Mouse (Mus musculus) liver, embryonic 14.5 days (tissue): ENCODE results near the gene Szrd1. TPM values are rescaled to one million over a fixed set of nuclear protein-coding genes. Genes with fewer than 3 reads are reported as not detected.

Source experiments
- ATAC-seq: fragments of 200-750 bp; cut with Nextera tagmentation; 2 replicates; pipeline ENCODE4 v1.8.0; 2017; ENCODE audit warnings: moderate number of reproducible peaks, mild to moderate bottlenecking, moderate library complexity; ENCODE audit not compliant: insufficient read depth
- DNase-seq, 3 experiments: peaks; one replicate each; pipeline ENCODE4 v3.0.0-alpha.2; 2012 to 2013; ENCODE audit warnings: low read depth in 3 of 3, low spot score in 3 of 3
- H3K27ac ChIP-seq: fragments of 300-500 bp; sonication (generic); 2 replicates; pipeline ENCODE4 v1.5.1; 2014; ENCODE audit warnings: moderate library complexity, mild to moderate bottlenecking, control low read depth, inconsistent platforms
- H3K27me3 ChIP-seq: fragments of 300-500 bp; sonication (generic); 2 replicates; pipeline ENCODE4 v1.6.1; 2014; ENCODE audit warnings: mild to moderate bottlenecking, low read length, moderate library complexity; ENCODE audit not compliant: control insufficient read depth, insufficient read depth
- H3K36me3 ChIP-seq: fragments of 300-500 bp; sonication (generic); replicated peaks from 2 replicates; pipeline ENCODE4 v1.6.1; 2014; ENCODE audit warnings: low read depth; ENCODE audit not compliant: control insufficient read depth, insufficient read depth
- H3K4me1 ChIP-seq, 2 experiments: fragments of 200-500 bp in 1 of 2; fragments of 300-500 bp in 1 of 2; sonication (generic) in 1 of 2; replicated peaks; 2 replicates each; pipeline ENCODE4 v1.6.1; 2012 to 2014; ENCODE audit warnings: antibody characterized with exemption in 1 of 2, inconsistent platforms in 1 of 2, low read length in 1 of 2; ENCODE audit not compliant: control insufficient read depth in 2 of 2, insufficient read depth in 2 of 2
- H3K4me2 ChIP-seq: fragments of 300-500 bp; sonication (generic); 2 replicates; pipeline ENCODE4 v1.6.1; 2014; ENCODE audit warnings: low read depth, mild to moderate bottlenecking, control low read depth, moderate library complexity
- H3K4me3 ChIP-seq, 2 experiments: fragments of 200-500 bp in 1 of 2; fragments of 300-500 bp in 1 of 2; sonication (generic) in 1 of 2; 2 replicates each; pipeline ENCODE4 v1.5.1; 2012 to 2014; ENCODE audit warnings: low read depth in 2 of 2, low read length in 2 of 2, mild to moderate bottlenecking in 2 of 2, control low read depth in 1 of 2, inconsistent platforms in 1 of 2, moderate library complexity in 1 of 2; ENCODE audit not compliant: insufficient read depth in 1 of 2
- H3K9ac ChIP-seq: fragments of 300-500 bp; sonication (generic); replicated peaks from 2 replicates; pipeline ENCODE4 v1.6.1; 2014; ENCODE audit warnings: mild to moderate bottlenecking, control low read depth, moderate library complexity
- H3K9me3 ChIP-seq: fragments of 300-500 bp; sonication (generic); 2 replicates; pipeline ENCODE4 v1.6.1; 2016; ENCODE audit warnings: low read length, mixed read lengths; ENCODE audit not compliant: control insufficient read depth
- CTCF ChIP-seq: IDR thresholded peaks from 2 replicates; pipeline ENCODE4 v1.5.1; 2016; ENCODE audit warnings: antibody characterized with exemption, low read depth, control low read depth
- EP300 ChIP-seq: IDR thresholded peaks from 2 replicates; pipeline ENCODE4 v1.6.1; 2016; ENCODE audit warnings: antibody characterized with exemption, low read depth
- WGBS: fragments of 180-500 bp; shearing (Covaris S2); extraction: QIAGEN DNeasy Blood & Tissue Kit; methylation state at CpG from one replicate; pipeline ENCODE4 v1.1.7; 2014; ENCODE audit not compliant: insufficient replicate concordance; 5-methylcytosine and 5-hydroxymethylcytosine counted together
- polyA plus RNA-seq, 2 experiments: library from polyadenylated mRNA; depleted of rRNA in 1 of 2; stranded (reverse) in 1 of 2; unstranded in 1 of 2; fragments of >200 nt; fragmentation: Nextera tagmentation in 1 of 2; extraction: Ambion mirVana in 1 of 2; gene quantifications; 2 replicates each; pipeline versions ENCODE4 v1.2.1 to v1.2.3; 2012 to 2014

Gene Szrd1
- polyA plus RNA-seq, 2 experiments, result 13.3 to 14.3 TPM

DNA sequence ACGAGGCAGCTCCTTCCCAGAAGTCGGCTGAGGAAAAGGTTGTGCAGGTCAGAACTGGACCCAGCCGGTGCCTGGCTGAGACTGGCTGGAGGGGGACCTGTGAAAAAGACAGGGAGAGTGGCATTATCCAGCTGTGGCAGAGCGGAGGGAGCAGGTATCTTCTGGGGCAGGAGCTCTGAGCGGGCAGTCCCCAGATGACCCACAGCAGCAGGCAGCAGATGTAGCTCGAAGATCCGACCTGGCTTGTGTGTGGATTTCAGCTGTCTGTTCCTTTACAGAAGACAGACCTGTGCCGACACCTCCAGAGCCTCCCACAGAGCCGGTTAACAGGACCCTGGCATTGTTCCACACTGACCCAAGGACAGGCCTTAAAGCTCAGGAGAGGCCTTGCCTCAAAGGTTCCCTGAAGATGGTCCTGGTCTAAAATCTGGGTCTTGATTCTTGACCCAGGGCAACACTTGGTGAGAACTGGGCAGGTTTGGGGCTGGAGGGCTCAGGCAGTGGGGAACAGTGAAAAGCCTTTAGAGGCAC is 72.0 kb downstream of the Szrd1 start:
- Histone ChIP-seq H3K9ac (no peak overlapping the region), H3K27me3 (no peaks in the 10 kb centered on the region), H3K4me2 (no peak overlapping the region), H3K4me3 (no peak overlapping the region), H3K36me3 (peaks cover 62% of the 10 kb centered on the region), H3K27ac (no peak overlapping the region), H3K9me3 (no peaks in the 10 kb centered on the region), H3K4me1 (peaks cover 9 to 18% of the 10 kb centered on the region in 2 experiments)
- ATAC-seq, result no peak
- no peak for DNase-seq
- 80% methylated on average over 9 of the region's 9 CpGs for WGBS
- no peak for TF ChIP-seq EP300
- TF ChIP-seq CTCF, result no peak

DNA sequence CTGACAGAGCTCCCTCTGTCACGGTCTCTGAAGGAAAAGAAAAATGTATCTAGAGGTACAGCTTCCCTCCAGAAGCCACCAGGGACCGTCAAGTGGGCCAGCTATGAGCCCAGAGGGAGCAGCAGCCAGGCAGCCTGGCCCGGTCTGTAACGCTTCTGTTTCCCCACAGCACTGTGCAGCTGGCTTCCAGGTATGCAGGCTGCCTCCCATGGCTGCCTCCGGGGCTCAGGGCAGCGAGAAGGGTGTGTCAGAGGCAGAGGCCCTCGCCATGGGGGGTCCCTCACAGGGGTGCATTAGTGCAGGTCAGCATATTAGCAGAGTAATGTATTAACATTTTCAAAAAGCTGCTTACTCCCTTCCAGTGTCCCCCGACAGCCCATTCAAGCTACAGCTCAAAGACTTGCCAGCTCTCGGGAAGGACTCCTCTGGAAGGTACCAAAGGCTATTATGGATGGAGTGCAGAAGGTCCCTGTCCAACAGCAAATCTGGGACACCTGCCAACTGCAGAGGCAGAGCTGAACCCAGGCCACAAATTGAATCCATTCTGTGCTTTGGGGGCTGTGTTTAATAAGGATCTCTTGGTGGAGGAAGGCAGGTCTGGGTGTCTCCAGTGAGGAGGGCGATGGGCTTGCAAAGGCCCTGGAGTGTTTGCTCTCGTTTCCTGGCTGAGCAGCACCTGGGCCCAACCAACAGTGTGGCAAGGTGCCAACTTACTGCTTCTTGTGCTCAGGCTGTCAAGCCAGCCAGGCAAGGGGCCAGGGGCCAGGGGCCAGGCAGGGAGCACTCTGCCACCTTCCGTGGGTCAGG is 72.7 kb downstream of the Szrd1 start:
- no peak overlapping the region for H3K9ac ChIP-seq
- H3K4me1 ChIP-seq, result peaks cover 9 to 18% of the 10 kb centered on the region in 2 experiments
- no peak overlapping the region for H3K4me2 ChIP-seq
- no peak for DNase-seq
- TF ChIP-seq CTCF (no peak), EP300 (no peak)
- H3K4me3 ChIP-seq, result no peak overlapping the region
- no peak for ATAC-seq
- H3K9me3 ChIP-seq, result no peaks in the 10 kb centered on the region
- no peaks in the 10 kb centered on the region for H3K27me3 ChIP-seq
- H3K27ac ChIP-seq, result no peak overlapping the region
- WGBS, result 86% methylated on average over 12 of the region's 12 CpGs
- H3K36me3 ChIP-seq, result peaks cover 55% of the 10 kb centered on the region

DNA sequence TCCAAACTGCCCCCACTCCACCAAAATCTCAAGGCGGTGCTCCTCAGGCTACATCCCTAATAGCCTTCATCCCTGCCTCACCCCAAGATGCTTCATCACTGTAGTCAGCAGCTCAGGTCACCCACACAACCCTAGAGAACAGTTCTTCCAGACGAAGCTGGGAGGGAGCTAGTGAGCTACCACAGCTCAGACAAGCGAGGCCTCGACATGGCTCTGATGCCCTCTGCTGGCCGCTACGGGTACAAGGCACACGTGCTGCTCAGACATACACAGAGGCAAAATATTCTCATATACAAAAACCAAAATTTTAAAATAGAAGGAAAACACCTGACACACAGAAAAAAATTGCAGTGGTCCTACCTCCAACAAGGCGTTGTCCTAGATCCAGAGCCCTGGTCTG is 74.5 kb downstream of the Szrd1 start:
- H3K36me3 ChIP-seq, result peaks cover 41% of the 10 kb centered on the region
- no peaks in the 10 kb centered on the region for H3K27me3 ChIP-seq
- no peak overlapping the region for H3K4me2 ChIP-seq
- no peak for ATAC-seq
- H3K9ac ChIP-seq, result no peak overlapping the region
- no peak for TF ChIP-seq EP300
- peak; percentile 99 for TF ChIP-seq CTCF
- DNase-seq, result peak in 2 of 3 experiments; percentile 42 to 74
- H3K4me3 ChIP-seq, result no peak overlapping the region
- 7% methylated on average over 8 of the region's 8 CpGs for WGBS
- H3K9me3 ChIP-seq, result no peaks in the 10 kb centered on the region
- H3K4me1 ChIP-seq, result peaks cover 16 to 20% of the 10 kb centered on the region in 2 experiments
- no peak overlapping the region for H3K27ac ChIP-seq

DNA sequence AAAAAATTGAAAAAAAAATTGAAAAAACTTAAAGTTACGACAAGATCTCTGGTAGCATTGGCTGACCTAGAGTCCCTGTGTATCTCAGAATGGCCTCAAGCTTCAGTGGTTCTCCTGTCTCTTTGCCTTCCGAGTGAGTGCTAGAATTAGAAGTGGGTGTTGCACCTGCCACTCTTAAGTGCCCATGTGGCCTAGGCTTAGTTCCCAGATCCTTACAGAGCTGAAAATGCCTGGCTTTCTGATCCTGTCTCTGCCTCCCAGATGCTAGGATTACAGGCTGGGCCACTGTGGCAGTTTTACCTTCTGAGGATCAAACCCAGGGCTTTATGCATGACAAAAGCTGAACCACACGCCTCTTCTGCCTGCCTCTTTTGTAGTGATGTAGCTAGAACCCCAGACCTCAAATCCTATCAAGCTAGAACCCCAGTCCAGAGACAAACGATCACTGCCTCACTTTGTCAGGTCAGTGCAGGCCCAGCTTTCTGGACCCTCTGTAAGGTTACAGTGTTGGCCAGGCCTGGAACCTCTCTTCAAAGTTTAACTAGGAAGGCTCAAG is 75.4 kb downstream of the Szrd1 start:
- ATAC-seq (no peak), DNase-seq (no peak)
- Histone ChIP-seq H3K27ac (no peak overlapping the region), H3K4me3 (no peak overlapping the region), H3K4me2 (no peak overlapping the region), H3K27me3 (no peaks in the 10 kb centered on the region), H3K9me3 (no peaks in the 10 kb centered on the region), H3K4me1 (peaks cover 16 to 21% of the 10 kb centered on the region in 2 experiments), H3K36me3 (peaks cover 36% of the 10 kb centered on the region), H3K9ac (no peak overlapping the region)
- TF ChIP-seq CTCF (no peak), EP300 (no peak)
- 87% methylated on average over 4 of the region's 4 CpGs for WGBS

Other genes with a start within 250 kb of the Szrd1 start
- 0.87 and 1.0 TPM in 2 replicates for gene Padi2, start 233.4 kb downstream of the Szrd1 start, polyA plus RNA-seq (2012; rRNA removed)
- 1.7 and 1.8 TPM in 2 replicates for gene Padi2, start 233.4 kb downstream of the Szrd1 start, polyA plus RNA-seq (2014; fragmentation: Nextera tagmentation; extraction: Ambion mirVana)
- gene Sdhb, start 178.6 kb downstream of the Szrd1 start, polyA plus RNA-seq (2012; rRNA removed), result 68.1 and 86.1 TPM in 2 replicates
- gene Sdhb, start 178.6 kb downstream of the Szrd1 start, polyA plus RNA-seq (2014; fragmentation: Nextera tagmentation; extraction: Ambion mirVana), result 201 and 211 TPM in 2 replicates
- 17.9 and 21.6 TPM in 2 replicates for gene Atp13a2, start 152.9 kb downstream of the Szrd1 start, polyA plus RNA-seq (2012; rRNA removed)
- gene Atp13a2, start 152.9 kb downstream of the Szrd1 start, polyA plus RNA-seq (2014; fragmentation: Nextera tagmentation; extraction: Ambion mirVana), result 11.4 and 14.1 TPM in 2 replicates
- gene Mfap2, start 129.4 kb downstream of the Szrd1 start, polyA plus RNA-seq (2012; rRNA removed), result 7.1 and 10.5 TPM in 2 replicates
- gene Mfap2, start 129.4 kb downstream of the Szrd1 start, polyA plus RNA-seq (2014; fragmentation: Nextera tagmentation; extraction: Ambion mirVana), result 11.0 and 11.6 TPM in 2 replicates
- 1.3 and 1.7 TPM in 2 replicates for gene Crocc, start 79.2 kb downstream of the Szrd1 start, polyA plus RNA-seq (2012; rRNA removed)
- gene Crocc, start 79.2 kb downstream of the Szrd1 start, polyA plus RNA-seq (2014; fragmentation: Nextera tagmentation; extraction: Ambion mirVana), result 0.35 and 0.53 TPM in 2 replicates
- 58.9 and 60.3 TPM in 2 replicates for gene Necap2, start 61.4 kb downstream of the Szrd1 start, polyA plus RNA-seq (2012; rRNA removed)
- 88.7 and 99.5 TPM in 2 replicates for gene Necap2, start 61.4 kb downstream of the Szrd1 start, polyA plus RNA-seq (2014; fragmentation: Nextera tagmentation; extraction: Ambion mirVana)
- gene Spata21, start 51.4 kb downstream of the Szrd1 start, polyA plus RNA-seq (2012; rRNA removed), result 0.03 TPM in 1 of 2 replicates, not detected in the other
- gene Spata21, start 51.4 kb downstream of the Szrd1 start, polyA plus RNA-seq (2014; fragmentation: Nextera tagmentation; extraction: Ambion mirVana), result not detected in 2 replicates
- gene Fbxo42, start 8.1 kb upstream of the Szrd1 start, polyA plus RNA-seq (2012; rRNA removed), result 7.5 and 8.3 TPM in 2 replicates
- 17.6 and 20.6 TPM in 2 replicates for gene Fbxo42, start 8.1 kb upstream of the Szrd1 start, polyA plus RNA-seq (2014; fragmentation: Nextera tagmentation; extraction: Ambion mirVana)
- gene Rsg1, start 74.2 kb upstream of the Szrd1 start, polyA plus RNA-seq (2012; rRNA removed), result 0.78 and 0.87 TPM in 2 replicates
- 0.56 and 1.2 TPM in 2 replicates for gene Rsg1, start 74.2 kb upstream of the Szrd1 start, polyA plus RNA-seq (2014; fragmentation: Nextera tagmentation; extraction: Ambion mirVana)
- 0.88 and 0.92 TPM in 2 replicates for gene Arhgef19, start 99.7 kb upstream of the Szrd1 start, polyA plus RNA-seq (2012; rRNA removed)
- 0.57 and 0.72 TPM in 2 replicates for gene Arhgef19, start 99.7 kb upstream of the Szrd1 start, polyA plus RNA-seq (2014; fragmentation: Nextera tagmentation; extraction: Ambion mirVana)
- gene Epha2, start 161.5 kb upstream of the Szrd1 start, polyA plus RNA-seq (2012; rRNA removed), result 1.6 TPM in 2 replicates
- 0.29 and 0.45 TPM in 2 replicates for gene Epha2, start 161.5 kb upstream of the Szrd1 start, polyA plus RNA-seq (2014; fragmentation: Nextera tagmentation; extraction: Ambion mirVana)
- 0.03 and 0.09 TPM in 2 replicates for gene Fam131c, start 228.4 kb upstream of the Szrd1 start, polyA plus RNA-seq (2012; rRNA removed)
- gene Fam131c, start 228.4 kb upstream of the Szrd1 start, polyA plus RNA-seq (2014; fragmentation: Nextera tagmentation; extraction: Ambion mirVana), result 0.09 TPM in 1 of 2 replicates, not detected in the other